Mouse (Mus musculus) left cerebral cortex, postnatal 4 days (tissue): ENCODE measurements around the gene Minpp1. TPM values are rescaled to one million over a fixed set of nuclear protein-coding genes. Genes with fewer than 3 reads are reported as not detected.

ENCODE experiments used
- total RNA-seq, 2 experiments: library from RNA; stranded (reverse); gene quantifications; 2 replicates each; pipeline ENCODE4 v1.2.3; 2021

Gene Minpp1
- total RNA-seq, 2 experiments from 2014 or later: 47.2 to 48.5 TPM

Other genes with a start within 250 kb of the Minpp1 start
- 10 to 100 TPM; 23.4 to 27.2 TPM for gene Sgms1, start 96.1 kb upstream of the Minpp1 start, total RNA-seq
- gene Rpl9-ps6, start 19.2 kb upstream of the Minpp1 start, total RNA-seq: 10 to 100 TPM; 33.7 to 39.3 TPM
- 1 to 10 TPM; 2.2 to 2.8 TPM for gene Papss2, start 110.0 kb downstream of the Minpp1 start, total RNA-seq